Mouse (Mus musculus) lung, postnatal 0 days (tissue): ENCODE data around the gene Cmah.
"Not testable (repeated sequence)": the region's sequence is repeated elsewhere in the genome, so short reads cannot be mapped to it uniquely, and the experiment has no call there.

ENCODE experiments used
- CTCF ChIP-seq: IDR thresholded peaks from 2 replicates; pipeline ENCODE4 v1.5.1; 2016; ENCODE audit warnings: antibody characterized with exemption, mild to moderate bottlenecking
- EP300 ChIP-seq: IDR thresholded peaks from 2 replicates; pipeline ENCODE4 v1.6.1; 2016; ENCODE audit warnings: antibody characterized with exemption, mild to moderate bottlenecking, control low read depth

GRCm38 (mm10) chr13:24374606-24375005, 47.4 kb downstream of the Cmah start:
- TF ChIP-seq CTCF, EP300: not testable (repeated sequence)
